Mouse (Mus musculus) CD8-positive naive resting alpha-beta T cell, adult 2 months (primary cell): ENCODE results near the gene Iqschfp.

Experiments
- DNase-seq, 2 experiments: peaks; one replicate each; pipeline ENCODE4 v3.0.0; 2022; ENCODE audit warnings: low read depth in 2 of 2, low spot score in 2 of 2

Gene Iqschfp

DNA sequence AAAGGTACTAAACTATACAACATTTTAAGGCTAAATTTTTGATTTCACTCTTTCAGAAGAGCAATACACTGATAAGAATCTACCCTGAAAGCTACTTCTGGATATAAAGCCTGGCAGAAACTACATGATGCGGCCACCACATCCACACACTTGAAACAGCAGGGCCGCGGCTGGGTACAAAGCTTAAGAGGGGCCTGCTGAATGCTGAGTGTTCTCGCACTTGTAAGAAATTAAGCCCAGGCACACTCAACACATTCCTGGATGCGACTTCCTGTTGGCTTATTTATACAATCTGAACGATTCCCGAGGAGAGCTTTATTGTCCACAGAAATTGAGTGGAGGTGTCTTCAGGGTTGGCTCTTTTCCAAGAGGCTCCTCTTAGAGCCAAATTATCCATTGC, 625.2 kb downstream of the Iqschfp start:
- DNase-seq, result no peak

DNA sequence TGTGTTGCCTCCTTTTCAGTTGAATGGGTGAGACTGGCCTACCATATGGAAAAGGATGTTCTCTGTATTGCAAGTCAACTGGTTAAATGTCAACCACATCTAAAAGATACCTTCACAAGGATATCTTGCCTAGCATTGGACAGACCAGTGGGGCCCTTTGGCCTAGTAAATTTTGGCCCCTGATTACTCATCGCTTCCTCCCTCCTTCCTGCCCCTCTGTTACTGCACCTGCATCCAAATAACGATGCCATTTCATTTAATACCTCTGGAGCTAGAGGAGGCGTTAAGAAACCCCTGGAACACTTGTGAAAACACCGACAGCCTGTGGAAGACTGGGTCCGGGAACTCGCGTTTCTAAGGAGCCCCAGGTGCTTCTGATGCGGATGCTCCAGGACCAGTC, 626.0 kb downstream of the Iqschfp start:
- DNase-seq, result no peak

DNA sequence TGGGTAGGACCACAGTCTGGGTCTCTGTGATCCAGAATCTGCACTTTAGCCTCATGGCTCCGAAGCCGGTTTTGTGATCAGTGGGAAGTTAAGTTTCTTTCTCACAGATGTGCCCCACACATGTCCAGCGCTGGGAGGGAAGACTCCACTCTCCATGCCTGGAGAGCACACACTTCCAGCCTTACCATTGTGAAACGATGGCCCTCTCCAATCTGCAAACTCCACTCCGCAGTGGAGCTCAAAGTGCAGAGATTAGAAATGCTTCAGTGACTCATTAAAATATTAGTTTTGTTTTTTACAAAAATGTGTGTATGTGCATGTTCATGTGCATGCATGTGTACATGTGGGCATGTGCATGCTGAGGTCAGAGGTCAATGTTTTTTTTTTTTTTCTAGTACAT, 626.6 kb downstream of the Iqschfp start:
- DNase-seq, result no peak

DNA sequence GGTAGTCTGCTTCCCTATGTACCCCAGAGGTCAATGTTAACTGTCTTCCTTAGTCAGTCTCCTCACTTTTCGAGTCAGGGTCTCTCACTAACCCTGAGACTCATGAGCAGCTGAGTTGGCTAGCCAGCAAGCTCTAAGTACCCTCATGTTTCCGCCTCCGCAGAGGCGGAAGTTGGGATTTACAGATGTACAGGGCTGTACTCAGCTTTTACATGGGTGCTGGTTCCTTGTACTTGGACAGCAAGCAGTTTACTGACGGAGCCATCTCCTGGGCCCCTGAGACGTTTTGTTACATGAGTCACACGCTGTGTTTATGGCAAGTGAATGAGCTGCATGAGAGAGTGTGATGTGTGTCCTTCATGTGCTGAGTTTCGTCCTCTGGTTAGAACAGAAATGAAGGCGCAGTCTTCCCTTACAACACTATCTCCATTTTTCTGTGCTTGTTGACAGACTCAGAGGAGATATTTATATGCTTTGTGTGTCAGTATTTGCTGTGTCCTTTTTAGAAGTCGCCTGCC, 633.4 kb downstream of the Iqschfp start:
- no peak for DNase-seq

DNA sequence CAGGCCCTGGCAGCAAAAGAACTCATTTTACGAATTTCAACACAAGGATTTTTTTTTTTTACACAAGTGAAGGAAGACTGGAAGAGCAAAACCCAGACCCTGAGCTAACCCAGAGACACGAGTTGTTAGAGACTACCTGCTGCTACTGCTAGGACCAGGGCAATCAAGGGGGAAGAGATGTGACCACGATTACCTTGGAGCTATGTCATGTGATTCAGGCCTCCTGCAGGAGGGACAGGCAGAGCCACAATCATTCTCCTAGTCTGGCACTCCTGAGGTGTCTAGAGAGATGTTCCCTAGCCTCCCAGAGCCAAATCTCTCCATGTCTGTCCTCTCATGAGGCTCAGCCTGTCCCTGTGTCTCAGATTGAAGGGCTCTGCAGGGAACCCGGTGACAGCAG, 634.4 kb downstream of the Iqschfp start:
- DNase-seq, result no peak

DNA sequence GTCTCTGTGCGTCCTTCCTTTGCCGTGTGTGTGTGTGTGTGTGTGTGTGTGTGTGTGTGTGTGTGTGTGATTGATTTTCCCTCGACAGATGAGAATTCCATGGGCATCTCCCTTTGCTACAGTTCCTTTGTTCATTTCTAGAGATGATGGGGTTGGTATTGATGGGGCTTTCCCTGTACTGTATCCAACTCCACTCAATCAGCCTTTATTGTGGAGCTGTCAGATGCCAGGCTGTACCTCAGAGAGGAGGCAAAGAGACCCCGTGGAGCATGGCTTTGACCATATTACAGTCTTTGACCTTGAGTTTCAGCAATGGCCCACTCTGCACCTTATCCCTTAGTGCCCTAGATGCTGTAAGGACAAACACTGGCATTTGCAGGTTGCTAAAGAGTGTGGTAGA, 635.1 kb downstream of the Iqschfp start:
- DNase-seq, result no peak

DNA sequence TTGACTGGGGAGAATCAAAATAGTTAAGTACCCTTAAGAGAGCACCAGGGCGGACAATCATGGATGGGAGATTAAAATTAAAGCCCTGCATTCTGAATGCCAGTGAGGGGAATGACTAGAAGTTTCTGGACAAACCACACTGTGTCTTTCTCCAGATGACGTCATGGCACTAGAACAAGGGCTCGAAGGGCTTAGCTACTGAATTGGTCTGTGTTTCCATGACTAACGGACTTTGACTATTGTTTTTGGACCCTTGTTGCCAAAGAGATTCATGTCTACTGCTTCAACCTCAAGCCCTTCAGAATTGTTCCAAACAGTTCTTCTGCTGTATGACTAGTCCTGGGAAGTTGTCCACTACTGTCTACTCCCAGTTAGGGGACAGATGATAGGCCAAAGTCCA, 639.9 kb downstream of the Iqschfp start:
- no peak for DNase-seq

DNA sequence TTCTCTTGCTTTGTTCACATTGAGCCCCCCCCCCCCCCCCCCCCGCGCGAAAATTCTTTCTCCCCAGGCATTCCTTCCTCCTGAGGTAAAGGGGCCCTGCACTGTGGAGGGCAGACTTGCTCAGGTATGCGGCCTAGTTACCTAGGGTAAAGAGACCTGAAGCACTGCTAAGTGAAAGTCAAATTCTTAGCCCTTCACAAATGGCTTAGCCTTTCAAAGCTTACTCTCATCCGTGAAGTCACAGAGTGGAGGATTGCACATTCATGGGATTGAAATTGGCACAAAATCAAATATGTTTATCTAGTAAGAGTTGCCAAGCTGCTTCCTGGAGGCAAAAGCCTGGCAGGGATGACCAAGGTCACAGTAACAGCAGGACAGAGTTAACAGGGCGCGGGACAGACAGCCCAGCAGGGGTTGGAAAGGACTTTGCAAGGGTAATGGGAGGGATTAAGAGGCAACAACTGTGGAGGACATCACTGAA, 642.6 kb downstream of the Iqschfp start:
- no peak for DNase-seq

DNA sequence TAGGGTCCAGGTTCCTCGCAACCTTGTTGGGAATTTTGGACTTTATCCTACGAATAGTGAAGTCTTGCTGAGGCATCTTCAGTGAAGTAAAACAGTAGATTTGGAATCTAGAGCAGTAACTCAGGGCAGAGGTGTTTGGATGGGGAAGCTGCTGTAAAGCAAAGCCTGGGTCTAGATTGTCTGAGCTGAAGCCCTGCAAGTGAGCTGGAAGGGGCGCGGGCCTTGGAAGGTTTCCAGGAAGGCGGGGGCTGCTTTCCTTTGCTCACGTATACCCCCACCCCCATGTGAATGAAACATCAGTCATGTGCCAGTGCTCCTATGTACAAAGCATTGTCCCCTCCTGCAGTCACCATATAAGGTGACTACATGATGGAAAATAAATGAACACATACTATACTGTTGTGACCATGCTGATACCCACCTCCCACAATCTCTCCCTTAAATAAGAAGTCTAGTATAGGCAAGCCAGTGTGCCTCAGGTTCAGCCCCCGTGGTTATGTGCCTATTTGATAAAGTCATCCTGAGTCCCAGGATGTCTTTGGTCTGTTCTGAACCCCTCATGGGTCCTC, 643.2 kb downstream of the Iqschfp start:
- DNase-seq, result no peak

DNA sequence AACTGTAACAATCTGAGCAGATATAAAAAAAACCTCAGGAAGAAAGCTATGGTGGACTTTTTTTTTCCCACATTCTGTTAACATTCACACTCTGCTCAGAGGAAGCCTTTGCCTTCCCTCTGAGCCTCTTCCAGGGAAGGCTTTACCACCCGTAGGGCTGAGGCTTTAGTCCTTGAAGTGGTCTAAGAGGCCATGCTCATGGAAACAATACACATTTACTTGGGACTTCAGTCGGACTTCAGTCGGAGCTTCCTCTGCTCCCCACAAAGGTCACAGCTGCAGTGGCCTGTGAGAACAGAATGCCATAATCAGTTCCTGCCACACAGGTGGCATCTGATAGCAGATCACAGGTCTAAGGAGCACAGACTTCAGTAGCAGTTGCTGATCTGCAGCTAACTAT, 644.0 kb downstream of the Iqschfp start:
- no peak for DNase-seq

DNA sequence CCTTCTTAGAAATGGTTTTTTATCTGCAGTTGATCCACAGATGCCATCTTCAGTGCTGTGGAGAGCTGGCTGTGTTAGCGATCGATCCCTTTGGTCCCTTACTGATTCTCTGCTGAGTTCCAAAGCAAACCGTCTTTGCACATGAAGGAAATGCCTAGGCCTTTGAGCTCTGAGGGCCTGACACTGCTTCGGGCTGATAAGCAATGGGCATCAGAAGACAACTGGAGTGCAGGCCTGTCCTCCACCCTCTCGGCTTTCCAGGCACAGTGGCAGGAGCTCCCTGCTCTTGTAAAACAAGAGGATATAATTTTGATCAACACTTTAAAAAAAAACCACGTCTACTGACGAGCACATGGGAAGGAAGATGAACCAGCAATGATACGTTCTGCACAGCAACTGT, 649.7 kb downstream of the Iqschfp start:
- DNase-seq, result no peak

DNA sequence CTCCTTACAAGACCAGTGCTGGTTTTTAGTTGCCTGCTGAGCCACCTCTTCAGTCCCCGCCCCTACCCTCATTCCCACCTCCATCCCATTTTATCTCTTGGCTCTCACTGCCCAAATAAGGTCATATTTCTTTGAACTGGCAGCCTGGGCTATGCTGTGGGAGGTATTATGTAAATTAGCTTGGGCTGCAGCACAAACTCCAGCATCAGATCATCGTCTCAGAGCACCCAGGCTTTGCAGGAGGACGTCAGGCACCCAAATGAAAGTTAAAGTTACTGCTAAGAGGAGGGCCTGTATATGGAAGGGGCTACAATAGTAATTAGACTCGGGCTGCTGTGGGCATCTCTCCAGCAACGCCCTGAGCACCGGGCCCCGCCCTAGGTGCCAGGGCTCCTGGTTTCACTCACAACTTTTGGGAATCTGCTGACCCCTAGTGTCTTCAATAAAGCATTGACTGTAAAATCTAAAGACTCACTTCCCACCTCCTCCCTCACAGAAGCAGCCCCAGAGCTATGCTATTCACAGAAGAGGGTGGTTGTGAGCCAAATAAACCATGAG, 651.0 kb downstream of the Iqschfp start:
- no peak for DNase-seq

DNA sequence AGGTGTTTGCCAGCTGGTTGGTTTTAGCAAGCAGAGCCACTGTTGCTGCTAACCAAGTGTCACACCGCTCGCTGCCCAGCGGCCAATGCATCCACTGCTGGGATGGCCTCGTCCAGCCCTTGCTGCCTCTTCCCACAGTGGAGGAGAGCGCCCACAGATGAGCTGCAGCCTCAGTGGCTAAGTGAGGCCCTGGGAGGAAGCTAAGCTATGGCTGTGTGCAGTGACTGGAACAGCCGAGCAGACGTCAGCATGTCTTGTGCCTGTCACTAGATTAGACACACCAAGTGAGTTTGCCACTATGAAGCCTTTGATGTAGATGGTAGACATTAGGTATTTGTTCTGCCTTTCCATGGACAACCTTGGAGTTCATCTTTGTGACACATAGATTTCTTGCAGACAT, 652.8 kb downstream of the Iqschfp start:
- DNase-seq, result no peak

DNA sequence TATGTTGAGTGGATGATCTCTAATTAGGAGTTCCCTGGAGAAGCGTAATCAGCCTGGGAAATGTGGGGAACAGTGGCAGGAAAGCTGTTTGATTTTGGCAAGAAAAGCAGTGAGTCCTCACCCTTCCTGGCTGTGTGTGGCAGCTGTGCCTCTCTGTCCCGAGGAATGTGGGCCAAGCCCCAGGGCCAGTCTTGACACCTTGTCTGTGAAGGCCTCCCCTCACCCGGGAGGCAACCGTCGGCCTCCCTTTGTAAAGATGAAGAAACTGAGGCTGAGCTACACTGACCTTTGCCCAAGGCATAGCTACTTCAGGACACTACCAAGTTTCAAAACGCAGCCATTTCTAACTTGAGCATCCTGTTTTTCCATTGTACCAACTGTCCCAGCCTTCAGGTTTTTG, 653.9 kb downstream of the Iqschfp start:
- DNase-seq, result no peak

DNA sequence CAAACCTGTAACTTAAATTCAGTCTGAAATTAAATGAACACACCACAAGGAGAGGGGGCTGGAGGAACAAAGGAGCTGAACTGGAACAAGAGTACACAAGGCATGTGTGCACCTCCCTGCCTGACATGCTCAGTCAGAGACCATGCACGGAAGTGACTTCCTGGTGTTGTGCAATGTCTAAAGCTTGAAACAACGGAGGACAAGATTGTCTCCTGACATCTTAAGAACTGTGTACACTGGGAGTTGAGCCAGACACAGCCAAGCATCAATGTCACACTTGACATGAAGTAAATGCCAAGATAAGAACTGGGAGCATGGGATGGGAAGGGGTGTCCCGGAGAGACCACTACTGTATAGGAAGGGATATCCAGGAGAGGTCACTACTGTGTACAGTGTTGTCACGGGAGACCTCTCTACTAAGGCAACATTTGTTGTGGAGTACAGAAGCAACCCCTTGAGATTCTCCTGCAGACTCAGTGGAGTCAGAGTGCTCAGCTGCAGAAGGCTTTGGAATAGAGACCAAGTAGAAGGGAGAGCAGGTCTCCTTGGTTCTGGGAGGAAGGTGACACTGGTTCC, 663.1 kb downstream of the Iqschfp start:
- DNase-seq, result no peak

DNA sequence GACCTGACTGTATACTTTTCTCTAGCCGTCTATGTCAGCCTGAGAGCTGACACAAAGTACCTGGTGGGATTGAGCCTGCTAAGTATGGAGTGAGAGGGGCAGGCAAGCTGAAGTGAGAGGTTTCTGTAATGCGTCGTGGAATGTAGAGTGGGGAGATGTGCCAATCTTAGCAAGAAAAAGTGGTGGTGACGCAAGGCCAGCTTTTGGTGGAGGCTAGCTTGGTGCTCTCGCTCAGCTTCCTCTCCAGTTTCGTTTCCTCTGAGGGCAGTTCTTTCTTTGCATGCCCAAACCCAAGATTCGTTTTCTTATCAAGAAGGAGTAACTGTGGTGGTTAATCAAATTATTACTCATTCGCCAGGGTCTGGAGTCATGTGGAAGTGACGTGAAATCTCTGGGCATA, 664.9 kb downstream of the Iqschfp start:
- DNase-seq, result no peak

DNA sequence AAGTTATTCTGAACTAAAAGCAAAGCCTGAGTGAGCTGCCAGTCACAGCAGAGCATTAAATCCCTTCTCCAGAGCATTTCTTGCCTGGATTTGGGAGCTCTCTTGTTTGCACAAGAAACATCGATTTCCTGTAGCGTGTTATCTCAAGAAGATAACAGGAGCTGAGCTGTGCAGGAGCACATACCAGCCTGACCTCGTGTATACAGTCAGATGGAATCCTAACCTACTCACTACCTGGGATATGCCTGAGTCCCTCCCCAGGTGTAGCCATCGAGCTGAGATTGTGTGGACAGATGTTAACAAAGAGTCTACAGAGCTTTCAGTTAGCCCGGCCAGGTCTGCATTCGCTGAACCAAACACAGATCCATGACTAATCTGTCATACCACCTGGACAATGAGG, 666.7 kb downstream of the Iqschfp start:
- DNase-seq, result no peak

DNA sequence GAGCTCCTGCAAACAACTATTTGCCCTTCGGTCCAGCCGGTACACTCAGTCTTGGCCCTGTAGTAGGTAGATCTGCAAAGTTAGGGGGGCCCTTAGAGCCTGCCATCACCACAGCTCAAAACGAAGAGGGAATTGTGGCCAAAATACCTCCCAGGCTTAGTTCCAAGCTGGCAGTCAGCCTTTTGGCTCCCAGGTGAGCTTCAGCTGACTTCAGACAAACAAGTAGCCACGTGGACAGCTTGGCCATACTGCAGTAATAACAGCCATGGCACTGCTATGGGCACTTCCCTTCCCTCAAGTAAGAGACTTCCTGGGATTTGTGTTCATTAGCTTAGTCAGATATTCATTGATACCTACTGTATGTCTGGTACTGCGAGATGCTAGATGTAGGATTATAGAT, 668.0 kb downstream of the Iqschfp start:
- DNase-seq, result no peak

DNA sequence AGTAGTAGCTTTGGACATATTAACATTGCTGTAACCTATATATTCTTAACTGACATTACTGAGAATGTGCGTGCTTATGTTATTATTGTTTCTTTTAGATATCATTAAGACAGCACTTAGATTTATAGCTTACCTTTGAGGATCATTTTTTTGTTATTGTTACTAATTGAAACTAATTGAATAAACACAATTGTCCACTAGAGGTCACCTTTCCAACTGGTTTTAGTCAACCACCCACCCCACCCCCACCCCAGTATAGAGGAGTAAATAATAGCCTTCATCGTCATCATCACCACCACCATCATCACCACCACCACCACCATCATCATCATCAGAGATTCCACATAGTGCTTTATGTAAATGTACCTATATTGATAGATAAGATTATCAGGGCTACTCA, 670.8 kb downstream of the Iqschfp start:
- no peak for DNase-seq

DNA sequence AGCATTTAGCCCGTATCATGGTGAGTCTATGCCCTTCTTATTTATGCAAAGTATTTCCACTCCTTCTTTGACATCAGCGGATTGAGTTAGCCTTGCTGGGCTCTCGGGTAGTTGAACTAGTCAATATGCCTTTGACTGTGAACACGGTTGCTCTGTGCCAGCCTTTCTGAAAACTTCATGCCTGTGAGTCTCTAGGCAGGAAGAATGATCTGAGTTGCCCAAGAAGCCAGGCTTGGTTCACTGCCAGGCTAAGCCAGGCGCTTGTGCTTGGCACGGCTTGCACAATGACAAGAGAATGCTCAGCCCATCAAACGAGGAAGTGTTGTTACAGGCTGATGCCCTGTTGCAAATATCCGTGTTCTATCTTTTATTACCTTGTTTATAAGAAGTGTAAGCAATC, 671.9 kb downstream of the Iqschfp start:
- DNase-seq, result no peak

DNA sequence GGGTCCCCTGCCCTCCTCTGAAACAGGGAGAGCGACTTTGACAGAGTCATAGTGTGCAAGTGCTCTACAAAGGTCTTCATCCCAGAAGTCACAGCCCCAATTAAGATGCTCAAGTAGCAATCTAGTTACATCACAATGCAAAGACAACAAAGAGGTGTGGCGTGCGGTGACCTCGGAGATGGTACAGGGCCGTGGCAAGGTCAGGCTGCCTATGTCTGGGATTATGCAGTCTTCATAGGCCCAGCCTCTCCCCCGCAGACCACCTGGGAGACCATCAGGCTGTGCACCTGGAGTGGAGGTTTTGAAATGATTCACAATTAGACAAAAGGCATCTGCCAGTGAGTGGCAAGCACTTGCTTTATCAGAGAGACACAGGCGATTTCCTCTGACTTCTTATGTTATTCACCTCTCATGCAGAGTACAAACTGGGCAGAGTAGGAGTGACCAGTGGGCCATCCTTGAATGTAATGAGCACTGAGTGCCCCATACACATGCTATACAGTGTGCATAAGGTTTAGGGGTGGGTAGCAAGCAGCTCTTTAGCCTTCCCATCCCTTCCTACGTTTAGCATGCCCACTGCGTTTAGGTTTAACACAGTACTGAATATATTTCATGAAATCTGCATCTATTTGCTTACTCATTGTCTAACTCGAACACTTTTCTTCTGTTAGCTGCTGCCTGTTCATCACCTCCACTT, 673.1 kb downstream of the Iqschfp start:
- no peak for DNase-seq

DNA sequence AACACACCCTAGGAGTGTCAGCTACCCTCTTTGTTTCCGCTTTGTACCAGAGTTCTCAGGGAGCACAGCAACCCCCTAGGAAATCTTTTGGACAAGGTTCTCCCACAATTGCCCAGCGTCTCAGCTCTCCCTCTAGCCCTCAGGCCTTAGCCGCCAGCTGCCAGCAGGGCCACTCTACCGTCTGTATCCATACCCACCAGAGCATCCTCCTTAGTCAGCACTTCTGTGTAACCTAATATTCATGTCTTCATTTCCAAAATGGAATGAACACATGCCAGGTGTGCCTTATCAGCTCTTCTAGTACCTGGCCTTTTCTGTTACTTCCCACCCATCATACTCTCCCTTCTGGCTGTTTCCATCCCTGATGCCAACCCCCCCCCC, 673.6 kb downstream of the Iqschfp start:
- no peak for DNase-seq
